Mouse (Mus musculus) adipocyte (in vitro differentiated cells): ENCODE measurements around the gene Zfp575.

ENCODE experiments used
- DNase-seq: peaks from one replicate; pipeline ENCODE4 v3.0.0-alpha.2; 2016; ENCODE audit warnings: low spot score

The Zfp575 gene

DNA sequence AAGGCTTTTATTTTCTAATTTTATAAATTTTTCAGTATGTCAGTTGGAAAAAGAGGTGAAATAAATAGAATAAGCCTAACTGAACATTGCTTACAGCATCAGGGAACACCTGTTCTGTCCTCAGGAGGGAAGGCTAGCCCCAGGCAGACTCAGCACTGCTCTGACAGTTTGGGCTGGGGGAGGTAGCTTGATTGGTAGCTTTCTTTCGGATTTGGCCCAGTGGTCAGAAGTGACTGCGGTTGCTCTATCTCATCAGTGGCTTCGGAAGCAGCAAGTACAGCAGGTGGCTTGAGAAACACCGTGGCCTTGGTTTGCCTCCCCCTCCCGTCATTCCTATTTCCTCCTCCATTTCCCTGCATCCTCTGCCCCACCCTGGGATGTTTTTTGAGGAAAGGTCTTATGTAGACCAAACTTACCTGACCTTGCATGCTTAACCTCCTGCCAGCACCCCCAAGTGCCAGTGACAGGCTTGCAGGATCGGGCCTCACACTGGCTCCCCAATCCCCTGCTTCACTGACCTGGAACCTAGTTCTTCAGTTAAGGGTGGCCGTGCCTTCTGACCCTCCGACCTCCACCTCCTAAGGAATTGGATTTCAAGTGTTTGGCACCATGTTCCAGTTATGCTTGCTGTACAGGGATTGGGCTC is 24.1 kb downstream of the Zfp575 start:
- DNase-seq: no peak

DNA sequence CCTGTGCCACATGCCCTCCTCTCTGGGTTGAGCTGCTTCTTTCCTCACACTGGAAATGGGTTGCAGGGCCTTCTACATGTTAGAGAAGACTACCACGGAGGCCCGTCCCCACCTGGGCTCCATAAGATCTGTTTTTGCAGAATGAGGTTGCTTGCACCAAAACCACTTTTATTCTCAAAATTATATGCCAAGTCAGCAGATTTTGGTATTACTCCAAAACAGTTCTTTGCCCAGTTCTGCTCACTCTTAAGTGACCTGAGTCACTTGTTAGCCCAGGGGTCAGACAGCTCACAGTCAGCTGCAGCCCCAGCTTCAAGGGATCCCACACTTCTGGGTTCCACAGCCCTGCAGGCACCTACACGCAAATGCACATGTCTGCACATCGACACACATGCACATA is 26.0 kb downstream of the Zfp575 start:
- no peak for DNase-seq

DNA sequence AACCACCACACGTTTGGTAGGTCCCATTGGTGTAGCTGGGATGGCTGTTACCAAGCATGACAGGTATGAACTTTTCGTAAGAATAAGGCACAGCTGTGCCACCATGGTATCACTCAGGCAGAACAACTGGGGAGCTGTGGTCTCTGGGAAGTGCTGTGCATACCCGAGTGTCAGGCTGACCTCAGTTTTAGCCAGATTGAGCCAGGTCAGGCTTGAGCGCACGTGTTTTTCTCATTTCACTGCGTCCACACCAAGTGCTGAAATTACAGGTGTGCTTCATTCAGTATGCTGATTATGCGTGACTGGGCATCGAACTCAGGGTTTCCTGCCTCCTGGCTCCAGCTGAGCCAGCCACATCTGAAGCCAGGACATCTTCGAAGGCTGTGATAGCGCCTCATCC is 31.7 kb downstream of the Zfp575 start:
- no peak for DNase-seq

DNA sequence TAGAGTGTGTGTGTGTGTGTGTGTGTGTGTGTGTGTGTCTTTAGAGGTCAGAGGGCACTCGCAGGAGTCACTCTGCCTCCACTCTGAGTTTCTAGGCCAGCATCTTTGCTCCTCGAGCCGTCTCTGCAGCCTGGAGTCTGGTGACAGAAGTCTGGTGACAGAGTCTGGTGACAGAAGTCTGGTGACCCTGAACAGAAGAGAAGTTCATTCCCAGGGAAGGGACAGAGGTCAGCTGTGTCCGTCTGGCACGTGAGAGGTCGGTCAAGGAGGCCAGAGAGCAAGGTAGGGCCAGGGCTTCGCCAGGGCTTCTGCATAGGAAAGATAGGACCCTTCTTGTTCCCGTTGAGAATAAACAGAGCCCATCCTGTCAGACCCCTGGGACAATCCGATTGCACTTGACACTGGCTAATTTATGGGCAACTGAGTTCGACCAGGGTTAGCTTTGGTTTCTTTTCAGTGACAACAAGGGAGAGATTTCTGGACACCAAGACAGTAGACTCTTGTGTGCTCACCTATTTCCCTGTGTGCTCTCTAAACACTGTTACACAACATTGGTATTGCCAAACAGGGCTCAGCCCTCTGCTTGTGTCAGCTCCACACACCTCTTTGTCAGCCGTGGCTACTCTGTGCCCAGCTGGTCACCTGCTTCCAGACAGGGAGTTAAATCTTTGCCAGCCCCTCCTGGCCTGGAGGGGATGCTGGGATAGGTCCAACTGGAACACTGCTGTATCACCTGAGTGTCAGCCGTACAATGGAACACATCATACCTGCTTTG is 35.3 kb downstream of the Zfp575 start:
- DNase-seq: no peak

DNA sequence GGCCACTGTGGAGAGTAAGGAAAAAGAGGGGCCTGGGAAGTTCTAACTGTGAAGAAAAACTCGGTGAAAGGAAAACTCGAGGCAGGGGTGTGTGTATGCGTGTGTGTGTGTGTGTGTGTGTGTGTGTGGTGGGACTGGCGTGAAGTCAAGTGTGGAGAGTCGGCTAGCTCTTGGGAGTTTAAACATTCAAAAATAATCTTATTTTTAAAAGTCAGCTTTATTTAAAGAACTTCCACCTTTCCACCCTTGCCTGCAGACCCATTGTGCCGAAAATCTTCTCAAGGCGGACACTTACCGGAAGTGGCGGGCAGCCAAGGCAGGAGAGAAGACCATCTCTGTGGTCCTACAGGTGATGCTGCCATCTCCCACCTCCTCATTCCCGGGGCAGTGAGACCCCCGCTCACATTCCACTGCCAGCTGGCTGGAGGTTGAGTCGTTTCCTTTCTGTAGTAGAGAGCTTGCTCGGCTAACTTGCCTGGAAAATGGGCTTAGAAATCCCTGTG is 39.9 kb downstream of the Zfp575 start:
- no peak for DNase-seq

DNA sequence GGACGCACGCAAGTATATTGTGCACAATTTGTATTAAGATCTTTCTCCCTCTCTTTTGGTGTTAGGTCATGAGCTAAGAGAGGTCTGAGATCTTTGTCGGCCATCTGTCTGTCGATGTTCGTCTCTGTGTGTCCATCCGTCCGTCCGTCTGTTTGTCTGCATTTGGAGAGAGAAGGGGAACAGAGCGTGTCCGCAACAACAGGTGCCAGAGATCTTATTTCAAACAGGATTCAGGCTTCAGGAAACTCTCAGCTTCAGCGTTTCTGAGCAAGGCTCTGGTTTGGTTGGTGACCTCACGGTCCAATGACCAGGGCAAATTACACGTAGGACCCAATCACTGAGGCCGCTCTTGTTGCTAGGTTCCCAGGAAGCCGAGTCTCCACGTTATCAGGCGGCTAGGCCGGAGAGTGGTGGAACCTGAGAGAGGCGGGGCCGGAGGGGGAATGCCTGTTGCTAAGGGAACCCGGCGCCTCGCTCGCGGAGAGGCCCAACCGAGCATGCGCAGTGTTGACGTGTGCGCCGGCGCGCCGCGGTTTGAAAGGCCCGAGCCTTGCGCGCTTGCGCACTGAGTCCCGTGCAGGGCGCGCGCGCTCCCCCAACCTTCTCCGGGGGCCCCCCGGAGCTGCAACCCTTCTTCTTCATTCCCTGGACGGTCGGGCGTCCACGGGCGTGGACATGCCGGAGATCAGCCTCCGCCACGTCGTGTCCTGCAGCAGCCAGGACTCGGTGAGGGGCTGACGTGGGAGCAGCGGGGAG is 40.6 kb downstream of the Zfp575 start:
- DNase-seq: peak; percentile 98

DNA sequence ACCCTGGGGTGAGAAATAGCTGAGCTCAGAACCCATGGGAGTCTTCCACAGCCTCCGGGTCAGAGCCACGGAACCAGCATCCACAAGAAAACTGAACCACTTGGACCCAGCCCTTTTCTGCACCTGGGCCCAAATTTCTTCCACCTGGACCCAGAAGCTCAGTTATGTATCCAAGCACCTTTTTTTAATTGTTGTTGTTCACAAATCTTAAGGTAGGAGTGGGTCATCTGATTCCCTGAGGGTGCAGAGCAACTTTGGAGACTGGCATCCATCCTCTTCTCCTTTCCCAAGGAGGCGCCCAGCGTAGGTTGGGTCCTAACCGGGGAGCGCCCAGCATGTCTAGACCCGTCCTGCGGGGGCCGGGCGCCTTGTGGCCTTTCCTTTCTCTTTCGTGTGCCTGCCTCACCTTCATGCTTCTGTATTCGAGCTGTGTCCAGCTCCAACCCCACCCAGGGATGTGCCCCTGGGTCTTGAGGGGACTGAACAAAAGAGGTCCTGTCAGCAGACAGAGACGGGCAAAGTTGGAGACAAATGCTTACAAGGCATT is 41.3 kb downstream of the Zfp575 start, which contains the start of the genes Pinlyp and Xrcc1:
Pinlyp (minus strand) TSS at position 51 of the 547 bp plus-strand sequence.
Xrcc1 (plus strand) TSS at position 222 of the 547 bp plus-strand sequence.
- no peak for DNase-seq

DNA sequence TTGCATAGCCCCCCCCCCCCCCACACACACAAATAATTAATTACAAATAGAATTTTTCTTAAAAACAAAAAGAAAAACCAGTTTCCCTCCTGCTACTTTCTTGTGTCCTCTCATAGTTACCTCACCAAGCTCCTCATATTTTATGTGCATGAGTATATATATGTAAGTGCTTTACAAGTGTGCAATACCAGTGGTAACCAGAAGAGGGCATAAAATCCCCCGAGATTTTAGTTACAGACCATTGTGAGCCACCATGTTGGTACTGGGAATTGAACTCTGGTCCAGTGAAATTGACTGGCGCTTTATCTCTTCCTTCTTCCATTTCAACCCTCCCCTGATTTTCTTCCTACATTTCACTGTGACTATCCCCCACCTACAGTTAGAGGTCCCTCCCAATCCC is 42.9 kb downstream of the Zfp575 start:
- no peak for DNase-seq

DNA sequence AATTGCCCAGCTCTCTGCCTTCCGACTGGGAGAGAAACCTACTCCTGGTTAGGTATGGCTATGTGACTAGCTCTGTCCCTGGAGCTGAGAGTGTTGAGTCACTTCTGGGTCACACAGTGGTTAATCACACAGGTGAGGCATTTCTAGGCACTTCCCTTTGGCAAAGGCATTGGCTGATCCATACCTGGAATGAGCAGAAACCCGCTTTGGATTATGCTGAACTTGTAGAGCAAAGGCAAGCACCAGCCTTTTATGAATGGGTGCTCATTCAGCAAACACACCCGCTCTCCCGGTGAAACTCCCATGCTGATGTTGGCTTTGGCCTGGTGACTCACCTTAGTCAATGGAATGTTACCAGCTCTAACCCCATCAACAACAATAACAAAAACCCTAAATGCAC is 47.8 kb downstream of the Zfp575 start:
- no peak for DNase-seq

DNA sequence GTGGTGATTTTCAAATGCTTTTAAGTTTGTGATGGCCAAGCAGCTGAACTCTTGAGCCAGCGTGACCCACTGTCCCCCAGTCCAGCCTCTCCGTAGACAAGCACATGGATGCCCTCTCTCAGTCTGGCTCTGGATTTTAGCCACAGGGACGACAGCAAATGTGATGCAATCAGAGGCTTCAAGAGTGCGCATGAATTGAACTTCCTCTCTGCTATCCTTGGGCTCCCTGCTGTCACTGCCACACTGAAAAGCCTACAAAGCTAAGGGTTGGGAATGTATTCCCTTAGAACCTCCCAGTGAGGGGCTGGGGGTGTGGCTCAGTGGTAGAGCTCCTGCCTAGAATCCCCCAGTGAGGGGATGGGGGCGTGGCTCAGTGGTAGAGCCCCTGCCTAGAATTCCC is 48.7 kb downstream of the Zfp575 start:
- DNase-seq: no peak

DNA sequence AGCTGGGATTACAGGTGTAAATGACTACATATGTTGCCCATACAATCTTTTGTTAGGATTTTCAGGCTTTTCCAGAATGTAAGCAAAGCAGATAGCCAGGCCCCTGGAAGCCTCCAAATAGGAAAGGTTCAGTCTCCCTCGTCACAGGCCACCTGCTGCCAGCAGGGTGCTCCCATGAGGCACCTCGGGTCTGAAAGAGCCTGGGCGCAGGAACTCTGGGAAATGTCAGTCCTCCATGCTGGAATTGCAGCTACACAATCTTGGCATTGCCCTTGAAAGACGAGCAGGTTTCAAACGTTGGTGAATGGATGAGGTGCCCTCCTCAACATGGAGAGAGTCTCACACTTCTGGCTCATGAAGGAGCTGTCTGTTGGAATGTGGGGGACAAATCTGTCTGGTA is 49.3 kb downstream of the Zfp575 start:
- DNase-seq: no peak

DNA sequence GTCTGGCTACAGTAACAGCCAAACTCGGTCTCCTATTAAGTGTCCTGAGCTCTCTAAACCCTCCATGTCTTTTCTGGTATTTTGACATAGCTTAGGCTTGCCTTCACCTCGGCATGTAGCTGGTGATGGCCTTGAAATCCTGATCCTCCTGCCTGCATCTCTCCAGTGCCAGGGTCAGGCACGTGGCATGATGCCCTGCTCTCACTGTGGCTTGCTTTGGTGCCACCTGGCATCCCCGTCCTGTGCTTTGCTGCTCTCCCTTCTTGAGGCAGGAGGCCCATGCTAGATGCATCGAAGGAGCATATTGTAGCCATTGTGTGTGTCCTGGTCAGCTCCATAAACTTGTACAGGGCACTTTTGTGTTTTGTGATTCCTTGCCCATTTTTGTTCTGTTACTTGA is 49.9 kb downstream of the Zfp575 start:
- no peak for DNase-seq

DNA sequence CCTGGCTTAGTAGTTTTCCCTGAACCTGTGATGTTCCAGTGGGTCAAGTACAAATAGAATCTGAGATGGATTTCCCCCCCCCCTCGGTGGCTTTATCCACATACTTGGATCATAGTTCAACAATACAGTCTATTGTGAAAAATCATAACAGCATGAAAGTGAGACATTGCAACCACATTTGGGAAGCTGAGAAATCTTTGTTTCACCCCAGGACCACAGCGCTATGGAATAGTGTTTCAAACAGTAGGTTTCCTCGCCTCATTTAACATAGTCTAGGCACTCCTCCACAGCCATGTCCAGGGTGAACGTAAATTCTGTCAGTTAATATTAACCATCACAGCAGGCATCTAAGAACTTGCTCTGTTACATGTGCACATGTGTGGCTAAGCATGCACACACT is 50.4 kb downstream of the Zfp575 start:
- no peak for DNase-seq

DNA sequence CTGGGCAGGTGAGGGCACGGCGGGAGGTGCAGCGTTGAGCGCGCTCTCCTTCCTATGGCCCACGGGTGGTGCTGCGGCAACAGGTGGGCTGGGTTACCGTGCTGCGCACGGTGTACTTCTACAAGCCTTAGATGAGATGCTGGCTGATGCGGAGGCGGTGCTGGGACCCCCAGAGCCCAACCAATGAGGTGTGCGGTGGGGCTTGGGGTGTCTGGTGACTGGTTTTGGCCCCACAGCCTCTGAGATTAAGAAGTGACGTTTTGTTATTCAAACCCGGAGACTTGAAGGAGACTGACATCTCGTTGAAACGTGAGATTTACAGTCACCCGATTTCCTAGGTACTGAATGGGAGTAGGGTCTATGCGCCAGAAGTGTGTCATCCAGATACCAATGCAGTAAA is 53.1 kb downstream of the Zfp575 start:
- DNase-seq: no peak
